Mouse (Mus musculus) left cerebral cortex, adult 8-10 months (tissue): ENCODE measurements around the gene Fshr. TPM values are rescaled to one million over a fixed set of nuclear protein-coding genes. Genes with fewer than 3 reads are reported as not detected.

ENCODE experiments used
- DNase-seq, 2 experiments: peaks; one replicate each; pipeline ENCODE4 v3.0.0; 2022; ENCODE audit warnings: low spot score in 2 of 2
- total RNA-seq, 4 experiments: library from RNA; stranded (reverse); gene quantifications; 2 replicates each; pipeline ENCODE4 v1.2.4; 2022

The Fshr gene
- total RNA-seq, 4 experiments from 2014 or later: not detected

DNA sequence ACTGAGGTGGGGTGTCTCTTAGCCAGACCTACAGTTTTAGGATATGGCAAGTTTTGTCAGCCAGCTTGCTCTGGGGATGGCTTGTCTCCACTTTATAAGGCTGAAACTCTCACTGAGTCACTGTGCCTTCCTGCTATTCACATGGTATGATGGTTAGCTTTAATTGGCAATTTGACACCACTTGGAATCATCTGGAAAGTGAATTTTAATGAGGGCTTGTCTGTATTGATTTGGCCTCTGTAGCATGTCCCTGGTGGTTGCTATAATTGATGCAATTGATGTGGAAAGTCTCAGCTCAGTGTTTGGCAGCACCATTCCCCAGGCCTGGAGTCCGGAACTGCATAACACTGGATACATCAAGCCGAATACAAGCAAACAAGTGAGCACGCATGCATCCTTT lies 164.4 kb downstream of the Fshr start:
- DNase-seq: no peak

DNA sequence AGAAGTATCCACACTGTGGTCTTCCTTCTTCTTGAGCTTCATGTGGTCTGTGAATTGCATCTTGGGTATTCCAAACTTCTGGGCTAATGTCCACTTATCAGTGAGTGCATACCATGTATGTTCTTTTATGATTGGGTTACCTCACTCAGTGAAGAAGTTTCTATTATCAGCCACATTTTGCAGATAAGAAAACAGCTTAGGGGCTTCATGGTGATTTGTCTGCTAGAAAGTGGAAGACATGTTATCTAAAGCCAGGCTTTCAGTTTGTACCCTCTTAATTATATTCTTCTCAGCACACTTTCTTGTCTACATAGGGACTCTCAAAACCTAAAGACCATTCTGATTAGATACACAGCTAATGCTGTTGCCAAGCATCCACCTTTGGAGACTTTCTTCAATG lies 165.8 kb downstream of the Fshr start:
- DNase-seq: no peak

GRCm38 (mm10) chr17:89032981-89033380 lies 167.5 kb downstream of the Fshr start:
- no peak for DNase-seq

DNA sequence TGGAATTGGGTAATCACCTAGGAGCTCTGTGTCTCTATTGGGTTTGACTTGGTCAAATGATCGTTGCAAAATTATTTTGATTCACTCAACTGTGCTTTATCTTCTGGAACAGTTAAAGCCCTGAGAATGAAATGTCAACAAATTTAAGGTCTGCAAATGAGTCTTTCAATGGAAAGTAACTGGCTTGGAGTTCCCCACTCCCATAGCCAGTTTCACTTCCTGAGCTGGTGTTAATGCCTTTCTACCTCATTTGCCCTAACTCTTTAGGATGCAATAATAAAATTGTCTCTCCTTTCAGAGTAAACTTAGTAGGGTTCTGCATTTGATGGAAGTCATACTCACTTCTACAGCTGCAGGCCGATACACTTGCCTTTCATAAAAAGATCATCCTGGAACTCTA lies 181.0 kb downstream of the Fshr start:
- DNase-seq: no peak

GRCm38 (mm10) chr17:89017002-89017401 lies 183.5 kb downstream of the Fshr start:
- DNase-seq: no peak

DNA sequence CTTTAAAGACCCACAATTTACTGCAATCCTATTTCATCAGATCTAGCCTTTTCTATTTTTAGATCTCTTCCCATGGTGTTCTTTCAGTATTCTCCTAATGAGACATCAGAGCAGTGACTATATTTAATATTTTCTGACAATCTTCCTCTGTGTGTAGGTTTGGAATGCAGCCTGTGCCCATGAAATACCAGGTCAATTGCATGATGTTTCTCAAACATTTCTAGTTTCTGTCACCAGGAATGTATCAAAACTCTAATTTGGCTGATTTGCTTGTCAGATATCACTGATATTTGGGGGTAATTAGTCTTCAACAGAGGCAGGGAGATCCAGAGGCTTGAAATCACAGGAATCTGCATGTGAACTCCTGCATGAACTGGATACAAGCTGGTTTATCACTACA lies 186.8 kb downstream of the Fshr start:
- no peak for DNase-seq

DNA sequence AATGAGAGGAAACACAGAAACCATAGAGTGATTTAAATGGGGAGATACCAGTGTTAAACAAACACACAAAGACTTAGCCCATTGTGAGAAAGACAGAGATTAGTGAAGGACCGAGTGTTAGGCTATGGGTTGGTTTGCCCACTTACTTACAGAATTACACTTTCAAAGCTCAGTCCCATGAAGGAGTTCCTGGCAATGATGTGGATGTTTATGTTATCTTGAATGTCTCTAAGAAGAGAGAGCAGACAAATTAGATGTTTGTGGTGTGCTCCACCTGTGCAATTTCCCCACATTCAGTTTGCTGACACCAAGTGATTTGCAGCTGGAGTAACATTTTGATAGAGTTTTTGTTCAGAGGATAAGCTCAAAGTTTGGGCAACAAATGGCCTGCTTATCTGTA lies 191.4 kb downstream of the Fshr start:
- DNase-seq: no peak

GRCm38 (mm10) chr17:89008680-89009079 lies 191.8 kb downstream of the Fshr start:
- DNase-seq: no peak

DNA sequence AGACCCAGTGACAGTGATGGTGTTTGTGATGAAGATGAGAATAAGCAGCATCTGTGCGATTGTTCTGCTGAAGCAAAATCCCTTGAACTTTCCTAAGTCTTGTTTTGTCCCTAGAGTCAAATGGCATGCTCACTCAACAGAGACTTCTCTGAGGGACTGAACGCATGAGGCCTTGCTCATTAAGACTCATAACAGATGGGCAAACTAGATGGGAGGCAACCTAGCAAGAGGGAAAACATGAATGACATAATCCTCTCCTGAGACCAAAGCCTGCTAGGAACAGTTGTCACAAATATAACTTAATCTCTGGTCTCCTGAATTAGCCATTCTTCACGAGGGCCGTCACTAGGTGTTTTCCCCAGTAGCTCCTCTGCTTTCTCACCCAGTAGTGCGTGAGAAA lies 194.5 kb downstream of the Fshr start:
- DNase-seq: no peak

DNA sequence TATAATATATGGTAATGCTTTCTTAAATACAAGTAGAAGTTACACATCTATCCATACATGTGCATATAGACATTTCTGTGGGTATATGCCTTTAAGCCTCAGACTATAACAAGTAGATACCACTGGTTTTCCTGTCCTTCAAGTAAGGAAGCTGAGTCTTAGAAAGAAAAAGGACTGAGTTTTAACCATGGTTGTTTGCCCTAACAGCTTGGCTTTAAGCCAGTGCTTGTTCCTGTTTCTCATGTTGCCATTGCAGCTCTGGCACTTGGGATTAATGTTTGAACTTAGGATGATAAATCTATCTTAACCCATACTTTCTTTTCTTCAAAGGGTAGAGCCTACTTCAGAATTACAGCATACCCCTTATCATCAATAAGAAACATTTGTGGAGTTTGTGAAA lies 200.6 kb downstream of the Fshr start:
- no peak for DNase-seq

GRCm38 (mm10) chr17:88998243-88998642 lies 202.2 kb downstream of the Fshr start:
- DNase-seq: peak in 1 of 2 experiments; percentile 30

- no peak for DNase-seq
Measured at GRCm38 (mm10) chr17:88991238-88991637, 209.2 kb downstream of the Fshr start.

DNA sequence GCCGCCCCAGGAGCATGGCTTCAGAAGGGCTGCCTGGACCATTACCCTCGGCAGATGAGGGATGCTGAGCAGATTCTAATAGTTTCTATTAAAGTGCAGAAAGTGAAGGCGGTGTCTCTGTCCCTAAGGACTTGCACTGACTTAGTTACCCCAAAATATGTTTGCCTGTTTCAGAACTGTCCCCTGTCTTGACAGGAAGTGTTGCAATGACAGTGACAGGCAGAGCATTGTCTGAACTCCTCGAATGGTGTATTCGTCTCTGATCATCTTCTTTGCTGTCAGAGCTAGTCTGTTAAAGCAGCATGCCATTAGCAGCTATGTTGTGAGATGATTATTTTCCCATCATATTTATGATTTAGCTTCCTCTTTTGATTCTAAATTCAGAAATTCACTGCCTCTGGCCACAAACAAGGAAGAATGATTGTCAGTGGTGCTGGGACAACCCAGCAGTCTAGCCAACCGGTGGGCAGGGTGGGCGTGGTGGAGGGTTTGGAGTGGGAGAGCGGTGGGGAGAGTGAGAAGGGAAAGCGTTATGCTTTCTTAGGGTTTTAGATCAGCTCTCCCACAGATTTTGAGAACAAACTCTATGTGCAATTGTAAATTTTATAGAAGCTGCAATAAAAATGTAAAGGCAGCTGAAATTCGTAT lies 219.6 kb downstream of the Fshr start:
- no peak for DNase-seq

DNA sequence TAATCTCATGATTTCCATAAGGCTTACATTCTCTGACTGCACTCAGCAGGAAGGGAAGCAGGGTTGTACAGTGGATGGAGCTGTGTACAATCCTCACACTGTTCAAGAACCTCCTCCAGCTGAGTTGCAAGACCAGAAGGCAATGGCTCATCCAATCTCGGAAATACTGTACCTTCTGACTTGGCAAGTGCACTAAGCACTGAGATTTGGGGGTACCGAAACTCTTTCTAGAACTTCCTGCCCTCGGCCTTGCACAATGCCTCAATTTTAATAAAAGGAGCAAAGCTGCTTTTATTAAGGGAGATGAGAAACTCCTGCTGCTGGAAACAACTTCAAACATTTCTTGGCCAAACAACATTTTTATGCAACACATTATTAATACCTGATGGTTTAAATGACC lies 225.9 kb downstream of the Fshr start:
- DNase-seq: no peak

- no peak for DNase-seq
Measured at GRCm38 (mm10) chr17:88966028-88966427, 234.4 kb downstream of the Fshr start.

DNA sequence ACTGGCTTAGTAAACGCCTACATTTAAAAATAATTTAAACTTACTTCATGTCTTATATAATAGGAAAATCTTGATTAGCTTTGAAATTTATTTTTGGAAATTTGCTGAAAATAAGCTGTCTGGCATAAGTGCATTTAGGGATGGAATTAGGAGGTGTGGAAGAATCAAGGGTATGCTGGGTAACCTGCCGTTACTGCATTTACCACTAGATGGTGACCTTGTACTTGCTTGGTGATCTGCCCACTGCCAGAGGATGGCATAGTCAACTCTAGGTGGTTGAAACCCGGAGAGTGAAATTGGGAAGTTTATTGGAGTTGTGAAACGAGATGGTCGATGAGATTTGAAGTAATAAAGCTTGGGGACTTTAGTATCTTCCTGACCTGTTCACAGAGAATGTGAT lies 246.5 kb downstream of the Fshr start:
- peak; percentile 35 to 70 for DNase-seq

DNA sequence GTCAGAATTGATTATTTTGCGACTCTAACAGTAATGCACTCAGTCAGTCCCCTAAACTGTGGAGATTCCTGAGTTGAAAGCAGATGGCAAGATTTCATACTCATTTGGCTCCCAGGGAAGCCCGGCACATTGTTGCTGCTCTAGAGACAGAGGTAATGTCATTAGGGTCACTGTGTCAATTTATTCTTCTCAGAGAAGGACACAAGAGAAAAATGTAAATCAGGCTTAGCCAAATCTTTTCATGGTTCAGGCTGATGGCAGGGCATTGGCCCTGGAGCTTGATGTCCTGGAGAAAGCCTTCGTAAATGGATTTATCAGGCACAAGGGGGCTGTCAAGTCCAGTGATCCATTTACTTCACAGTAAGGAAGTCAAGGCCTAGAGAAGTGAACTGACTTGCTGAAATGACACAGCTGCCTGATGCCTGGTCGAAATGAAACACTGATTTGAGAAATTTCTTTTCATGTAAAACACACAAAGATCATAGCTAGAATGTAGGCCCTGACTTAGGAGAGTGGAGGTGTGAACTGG lies 262.3 kb downstream of the Fshr start:
- DNase-seq: no peak

DNA sequence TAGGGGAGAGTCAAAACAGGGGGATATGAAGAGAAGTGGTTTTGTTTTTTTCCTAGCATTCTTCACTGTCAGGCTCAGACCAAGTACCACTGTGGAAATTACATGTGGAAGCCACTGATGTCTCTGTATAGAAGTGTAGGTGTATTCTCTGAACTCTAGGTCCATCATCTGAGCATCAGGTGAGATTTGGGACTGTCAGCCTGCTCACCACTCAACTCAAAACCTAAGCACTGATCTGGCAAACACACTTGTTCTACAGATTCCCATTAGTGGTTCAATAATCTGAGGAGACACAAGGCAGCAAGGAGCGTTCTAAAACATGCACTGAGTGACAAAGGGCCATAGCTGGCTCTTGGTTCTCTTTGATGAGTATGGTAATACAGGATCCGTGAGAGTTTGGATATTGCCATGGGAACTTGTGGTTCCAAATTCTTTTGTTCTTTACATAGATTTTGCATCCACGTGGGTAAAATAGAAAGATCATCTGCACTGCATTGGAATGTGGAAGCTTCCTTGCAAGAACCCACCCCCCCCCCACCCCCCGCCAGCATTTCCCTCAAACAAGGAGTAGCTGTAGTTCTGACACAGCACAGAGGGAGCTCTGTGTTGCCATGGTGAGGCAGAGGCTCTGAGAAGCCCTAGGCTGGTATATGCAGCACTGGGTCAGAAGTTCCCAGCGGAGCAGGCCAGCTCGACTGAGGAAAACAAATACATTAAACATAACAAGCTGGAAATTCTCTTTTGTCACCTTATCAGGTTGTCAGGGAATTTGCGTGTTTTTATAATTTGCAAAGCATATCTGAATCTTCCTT lies 262.9 kb downstream of the Fshr start:
- peak in 1 of 2 experiments; percentile 34 for DNase-seq

DNA sequence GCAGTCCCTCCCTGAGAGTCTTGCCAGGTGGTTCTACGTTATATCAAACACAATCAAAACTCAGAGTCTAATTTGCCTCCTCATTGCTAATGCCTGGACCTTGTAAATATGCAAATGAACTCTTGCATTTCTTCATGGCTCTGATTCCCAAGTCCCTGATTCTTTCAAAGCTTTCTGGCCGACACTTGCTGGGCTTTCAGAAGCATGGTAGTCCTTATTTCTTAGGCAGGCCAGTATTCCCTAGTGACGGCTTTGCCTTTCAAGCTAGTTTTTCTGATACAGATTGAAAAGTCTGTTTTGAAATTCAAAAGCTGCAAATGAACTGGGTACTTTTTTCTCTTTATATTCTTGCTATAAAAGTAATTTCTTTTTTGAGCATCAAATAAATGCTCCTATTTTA lies 263.5 kb downstream of the Fshr start:
- no peak for DNase-seq
